Mouse (Mus musculus) midbrain, postnatal 0 days (tissue): ENCODE data around the gene Sh3kbp1. TPM values are rescaled to one million over a fixed set of nuclear protein-coding genes. Genes with fewer than 3 reads are reported as not detected.

ENCODE experiments used
- ATAC-seq: fragments of 200-750 bp; cut with Nextera tagmentation; 2 replicates; pipeline ENCODE4 v1.8.0; 2017; ENCODE audit warnings: moderate number of reproducible peaks, mild to moderate bottlenecking, moderate TSS enrichment, moderate library complexity; ENCODE audit not compliant: low FRiP score
- DNase-seq: peaks from one replicate; pipeline ENCODE4 v3.0.0-alpha.2; 2015; ENCODE audit warnings: low spot score
- H3K27ac ChIP-seq: fragments of 300-500 bp; sonication (generic); 2 replicates; pipeline ENCODE4 v1.5.1; 2014; ENCODE audit warnings: low read depth, mild to moderate bottlenecking, low read length, mixed read lengths
- H3K27me3 ChIP-seq: fragments of 300-500 bp; sonication (generic); 2 replicates; pipeline ENCODE4 v1.6.1; 2014; ENCODE audit warnings: low read length, control low read depth, mixed read lengths; ENCODE audit not compliant: insufficient read depth
- H3K36me3 ChIP-seq: fragments of 300-500 bp; sonication (generic); 2 replicates; pipeline ENCODE4 v1.6.1; 2014; ENCODE audit warnings: low read length, control low read depth, mixed read lengths; ENCODE audit not compliant: insufficient read depth
- H3K4me1 ChIP-seq: fragments of 300-500 bp; sonication (generic); 2 replicates; pipeline ENCODE4 v1.6.1; 2014; ENCODE audit warnings: mild to moderate bottlenecking, control low read depth, antibody characterized with exemption, low read length, mixed read lengths; ENCODE audit not compliant: insufficient read depth
- H3K4me2 ChIP-seq: fragments of 300-500 bp; sonication (generic); 2 replicates; pipeline ENCODE4 v1.6.1; 2014; ENCODE audit warnings: low read depth, mild to moderate bottlenecking, low read length, mixed read lengths; ENCODE audit not compliant: poor library complexity, severe bottlenecking
- H3K4me3 ChIP-seq: fragments of 300-500 bp; sonication (generic); 2 replicates; pipeline ENCODE4 v1.5.1; 2014; ENCODE audit warnings: low read depth, mild to moderate bottlenecking, low read length, moderate library complexity
- H3K9ac ChIP-seq: fragments of 300-500 bp; sonication (generic); replicated peaks from 2 replicates; pipeline ENCODE4 v1.6.1; 2014; ENCODE audit warnings: mild to moderate bottlenecking, low read length, moderate library complexity, mixed read lengths; ENCODE audit not compliant: poor library complexity, severe bottlenecking
- H3K9me3 ChIP-seq: fragments of 300-500 bp; sonication (generic); 2 replicates; pipeline ENCODE4 v1.6.1; 2016; ENCODE audit warnings: low read length, control low read depth
- CTCF ChIP-seq: IDR thresholded peaks from 2 replicates; pipeline ENCODE4 v1.5.1; 2016; ENCODE audit warnings: antibody characterized with exemption, mild to moderate bottlenecking
- WGBS: fragments of 180-500 bp; shearing (Covaris S2); extraction: QIAGEN DNeasy Blood & Tissue Kit; methylation state at CpG from one replicate; pipeline ENCODE4 v1.1.7; 2014; 5-methylcytosine and 5-hydroxymethylcytosine counted together
- polyA plus RNA-seq: library from polyadenylated mRNA; unstranded; fragments of >200 nt; fragmentation: Nextera tagmentation; extraction: Ambion mirVana; gene quantifications from 2 replicates; pipeline ENCODE4 v1.2.1, GENCODE M21; 2015
- total RNA-seq: library from RNA; depleted of rRNA; stranded (reverse); fragments of >200 nt; gene quantifications from 2 replicates; pipeline ENCODE4 v1.2.3, GENCODE M21; 2014

Gene Sh3kbp1
- total and polyA plus RNA-seq, 2 experiments from 2014 or later = 41.9 to 42.4 TPM

DNA sequence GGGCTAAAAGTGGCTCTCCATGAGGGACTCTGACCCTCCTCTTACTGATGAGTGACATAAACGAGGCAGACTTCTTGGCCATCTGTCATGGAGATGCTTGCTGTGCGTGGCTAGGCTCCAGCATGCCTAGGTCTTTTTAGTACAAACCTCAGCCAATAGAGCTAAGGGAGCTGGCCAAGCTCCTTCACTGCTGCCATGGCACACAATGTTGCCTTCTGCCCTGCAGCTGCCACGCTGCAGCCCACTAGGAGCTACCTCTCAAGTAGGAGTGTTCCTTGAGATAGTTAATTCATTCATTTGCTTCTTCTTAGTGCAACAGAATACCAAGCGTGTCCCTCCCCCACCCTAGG lies 327.3 kb downstream of the Sh3kbp1 start:
- Histone ChIP-seq H3K36me3 (no peaks in the 10 kb centered on the region), H3K9me3 (no peaks in the 10 kb centered on the region), H3K4me3 (no peak overlapping the region), H3K9ac (no peak overlapping the region), H3K27ac (no peak overlapping the region), H3K27me3 (no peaks in the 10 kb centered on the region; the same call in 1 of the 2 replicates), H3K4me1 (no peaks in the 10 kb centered on the region), H3K4me2 (no peak overlapping the region)
- WGBS = 67% methylated on average over 4 of the region's 4 CpGs
- no peak for TF ChIP-seq CTCF
- peak; percentile 75 for DNase-seq
- ATAC-seq = no peak; the same call in 1 of the 2 replicates

GRCm38 (mm10) chrX:159955433-159955832 lies 328.4 kb downstream of the Sh3kbp1 start:
- no peak for TF ChIP-seq CTCF
- Histone ChIP-seq H3K27me3 (no peaks in the 10 kb centered on the region; the same call in 1 of the 2 replicates), H3K4me1 (no peaks in the 10 kb centered on the region), H3K36me3 (no peaks in the 10 kb centered on the region), H3K9ac (no peak overlapping the region), H3K27ac (no peak overlapping the region), H3K4me3 (no peak overlapping the region), H3K9me3 (no peaks in the 10 kb centered on the region), H3K4me2 (no peak overlapping the region)
- DNase-seq = no peak
- 87% methylated on average over 6 of the region's 6 CpGs for WGBS
- no peak for ATAC-seq

DNA sequence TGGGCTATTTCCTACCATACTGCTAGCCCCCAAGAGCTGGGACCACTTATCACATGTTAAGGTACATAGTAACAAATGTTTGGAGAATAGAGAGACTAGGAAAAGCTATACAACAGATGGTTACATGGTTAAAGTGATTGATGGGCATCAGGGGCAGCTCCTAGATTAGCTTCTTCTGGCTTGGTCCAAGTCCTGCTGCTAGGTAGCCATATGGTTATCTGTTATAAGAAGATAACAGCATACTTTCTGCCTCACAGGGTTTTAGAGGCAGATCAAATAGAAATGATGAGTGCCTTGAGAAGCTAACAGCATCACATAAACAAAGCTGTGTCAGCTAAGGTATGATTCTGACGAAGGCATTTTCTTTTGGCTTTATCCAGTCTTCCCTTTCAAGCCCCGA lies 334.3 kb downstream of the Sh3kbp1 start:
- Histone ChIP-seq H3K4me3 (no peak overlapping the region), H3K4me1 (no peaks in the 10 kb centered on the region), H3K9ac (no peak overlapping the region), H3K27me3 (no peaks in the 10 kb centered on the region), H3K4me2 (no peak overlapping the region), H3K9me3 (no peaks in the 10 kb centered on the region), H3K36me3 (no peaks in the 10 kb centered on the region), H3K27ac (no peak overlapping the region)
- TF ChIP-seq CTCF = no peak
- DNase-seq = no peak
- WGBS = 76% methylated on average over 2 of the region's 2 CpGs
- ATAC-seq = no peak

GRCm38 (mm10) chrX:159963273-159963672 lies 336.2 kb downstream of the Sh3kbp1 start:
- TF ChIP-seq CTCF = peak; percentile 80
- Histone ChIP-seq H3K4me1 (no peaks in the 10 kb centered on the region), H3K4me2 (no peak overlapping the region), H3K27me3 (no peaks in the 10 kb centered on the region), H3K9ac (no peak overlapping the region), H3K9me3 (no peaks in the 10 kb centered on the region), H3K27ac (no peak overlapping the region), H3K36me3 (no peaks in the 10 kb centered on the region), H3K4me3 (no peak overlapping the region)
- DNase-seq = peak; percentile 85
- no peak for ATAC-seq
- WGBS = 29% methylated on average over 4 of the region's 4 CpGs

DNA sequence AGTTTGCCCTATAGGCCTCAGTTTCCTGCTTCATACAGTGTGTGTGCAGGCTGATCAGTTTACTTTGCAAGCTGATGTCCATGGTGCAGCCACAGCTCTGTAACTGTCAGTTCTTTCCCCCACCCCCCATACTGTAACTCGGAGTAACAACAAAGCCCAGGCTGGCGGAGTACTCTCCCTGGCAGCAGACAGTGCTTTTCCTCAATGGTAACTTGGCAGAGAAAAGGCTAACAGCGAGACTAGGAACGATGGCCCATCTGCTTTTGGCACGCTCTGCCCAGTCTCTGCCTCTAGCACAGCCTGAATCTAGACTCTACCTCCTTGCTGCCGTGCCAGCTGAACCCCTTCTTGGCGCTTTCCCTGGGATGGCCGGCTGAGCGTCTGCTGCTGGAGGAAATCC lies 336.9 kb downstream of the Sh3kbp1 start:
- 84% methylated on average over 9 of the region's 9 CpGs for WGBS

GRCm38 (mm10) chrX:159969025-159969424 lies 342.0 kb downstream of the Sh3kbp1 start:
- DNase-seq (no peak), ATAC-seq (no peak)
- Histone ChIP-seq H3K27ac (no peak overlapping the region), H3K9me3 (no peaks in the 10 kb centered on the region), H3K4me1 (no peaks in the 10 kb centered on the region), H3K4me2 (no peak overlapping the region), H3K9ac (no peak overlapping the region), H3K36me3 (no peaks in the 10 kb centered on the region), H3K27me3 (peaks cover 5% of the 10 kb centered on the region; the same call in 1 of the 2 replicates), H3K4me3 (no peak overlapping the region)
- WGBS = 96% methylated on average over 2 of the region's 2 CpGs
- no peak for TF ChIP-seq CTCF

More for the DNA sequence above, 336.9 kb downstream of the Sh3kbp1 start:
- no peak overlapping the region for H3K4me3 ChIP-seq
- no peak overlapping the region for H3K27ac ChIP-seq
- ATAC-seq = peak; percentile 63
- no peak overlapping the region for H3K9ac ChIP-seq
- H3K4me2 ChIP-seq = no peak overlapping the region
- no peak for TF ChIP-seq CTCF
- no peaks in the 10 kb centered on the region for H3K36me3 ChIP-seq
- DNase-seq = peak; percentile 85
- H3K27me3 ChIP-seq = no peaks in the 10 kb centered on the region
- no peaks in the 10 kb centered on the region for H3K9me3 ChIP-seq
- H3K4me1 ChIP-seq = no peaks in the 10 kb centered on the region
